Mouse (Mus musculus) adrenal gland, postnatal 10 days (tissue): ENCODE measurements around the gene Mpc2. TPM values are rescaled to one million over a fixed set of nuclear protein-coding genes. Genes with fewer than 3 reads are reported as not detected.

Experiments
- DNase-seq: peaks from one replicate; pipeline ENCODE4 v3.0.0; 2021; ENCODE audit warnings: mixed read lengths
- total RNA-seq, 2 experiments: library from RNA; stranded (reverse); gene quantifications; 2 replicates each; pipeline ENCODE4 v1.2.3; 2021

Mpc2 gene
- total RNA-seq, 2 experiments from 2014 or later: 381 to 397 TPM

DNA sequence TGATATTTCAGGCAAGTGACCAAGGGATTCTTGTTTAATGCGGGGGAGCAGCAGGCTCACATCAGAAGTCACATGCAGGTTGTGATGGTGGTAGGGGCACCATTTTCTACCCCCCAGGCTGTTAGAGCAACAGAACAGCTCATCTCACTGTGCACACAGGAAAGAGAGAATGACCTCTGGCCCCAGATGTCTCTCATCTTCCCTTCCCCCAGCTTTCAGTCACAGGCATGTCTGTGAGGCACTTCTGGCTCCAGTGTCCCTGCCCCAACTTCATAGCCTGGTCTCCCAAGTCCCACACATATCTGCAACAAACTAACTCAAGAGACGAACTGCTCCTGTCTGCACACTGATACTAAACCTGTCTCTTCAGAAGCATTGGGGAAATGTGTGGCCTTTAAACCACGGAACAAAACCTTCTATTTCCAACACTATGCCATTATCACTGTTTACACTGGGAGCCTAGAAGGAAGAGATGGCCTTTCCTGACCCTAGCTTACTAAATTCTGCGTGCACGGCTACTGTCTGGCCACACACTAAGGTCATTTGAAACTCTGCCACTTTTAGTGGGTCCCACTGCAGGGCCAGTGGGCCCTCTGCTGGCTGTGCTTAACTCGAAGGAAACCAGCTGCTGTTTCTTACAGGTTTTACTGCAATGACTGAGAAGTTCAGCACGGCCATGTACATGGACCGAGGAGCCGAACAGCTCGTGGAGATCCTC lies 43.0 kb downstream of the Mpc2 start:
- DNase-seq: peak; percentile 75

DNA sequence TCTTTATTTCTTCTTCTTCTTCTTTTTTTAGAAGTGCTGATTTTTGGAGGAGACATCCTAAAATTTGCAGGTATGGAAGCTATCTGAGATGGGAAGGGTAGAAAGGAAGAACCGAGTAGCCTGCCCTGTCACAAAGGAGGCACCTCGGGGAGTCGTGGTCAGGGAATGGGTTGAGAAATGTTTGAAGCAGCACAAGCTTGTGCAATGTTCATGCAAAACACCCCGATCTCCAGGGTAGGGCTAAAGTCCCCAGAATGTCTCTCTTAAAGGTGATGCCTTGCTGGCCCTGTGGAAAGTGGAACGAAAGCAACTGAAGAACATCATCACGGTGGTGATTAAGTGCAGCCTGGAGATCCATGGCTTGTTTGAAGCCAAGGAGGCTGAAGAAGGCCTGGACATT lies 45.9 kb downstream of the Mpc2 start:
- DNase-seq: no peak

DNA sequence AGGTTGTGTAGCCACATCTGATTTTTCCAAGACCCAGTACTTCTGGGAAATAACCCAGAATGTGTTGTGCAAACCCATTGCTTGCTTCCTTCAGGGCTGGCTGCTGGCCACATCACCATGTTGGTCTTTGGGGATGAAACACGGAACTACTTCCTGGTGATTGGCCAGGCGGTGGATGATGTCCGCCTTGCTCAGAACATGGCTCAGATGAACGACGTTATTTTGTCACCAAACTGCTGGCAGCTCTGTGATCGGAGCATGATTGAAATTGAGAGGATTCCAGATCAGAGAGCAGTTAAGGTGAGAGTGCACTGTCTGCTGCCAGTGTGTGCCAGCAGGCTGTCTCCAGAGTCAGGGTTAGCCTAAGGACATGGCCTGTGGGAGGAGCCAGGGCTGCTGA lies 49.7 kb downstream of the Mpc2 start:
- DNase-seq: peak; percentile 64

DNA sequence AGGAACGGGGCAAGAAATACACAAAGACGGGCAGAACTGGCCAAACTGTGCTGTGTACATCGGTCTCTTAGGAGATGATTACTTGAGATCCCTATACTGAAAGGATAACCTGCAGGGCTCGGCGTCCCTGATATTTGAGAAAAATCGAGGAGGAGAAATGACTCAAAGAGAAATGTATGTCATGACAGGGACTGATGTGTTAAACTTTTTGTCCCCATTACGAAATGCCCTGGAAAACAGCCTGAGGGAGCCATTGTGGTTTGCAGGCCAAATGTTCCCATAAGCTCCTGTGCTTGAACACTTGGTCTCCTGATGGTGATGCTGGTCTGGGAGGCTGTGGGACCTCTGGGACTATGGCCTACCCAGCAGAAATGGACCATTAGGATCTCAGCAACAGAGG lies 60.3 kb downstream of the Mpc2 start:
- no peak for DNase-seq

Other genes starting within 250 kb of the Mpc2 start
- 10 to 100 TPM; 51.6 to 61.5 TPM for gene Tiprl, start 223.6 kb upstream of the Mpc2 start, total RNA-seq
- 1 to 10 TPM; 2.3 to 3.3 TPM for gene Gpr161, start 164.8 kb upstream of the Mpc2 start, total RNA-seq
- gene Dcaf6, start 162 bp upstream of the Mpc2 start, total RNA-seq: 10 to 100 TPM; 50.5 to 57.9 TPM
- under 1 TPM; 0.27 to 0.69 TPM for gene Adcy10, start 24.5 kb downstream of the Mpc2 start, total RNA-seq
- 10 to 100 TPM; 46.1 to 56.6 TPM for gene Mpzl1, start 173.9 kb downstream of the Mpc2 start, total RNA-seq
- 10 to 100 TPM; 27.8 to 32.6 TPM for gene Rcsd1, start 249.1 kb downstream of the Mpc2 start, total RNA-seq